Mouse (Mus musculus) gastrocnemius, adult 8-10 months (tissue): ENCODE measurements around the gene Col24a1. TPM values are rescaled to one million over a fixed set of nuclear protein-coding genes. Genes with fewer than 3 reads are reported as not detected.

Experiments
- DNase-seq, 2 experiments: peaks; one replicate each; pipeline ENCODE4 v3.0.0; 2022; ENCODE audit warnings: low spot score in 2 of 2
- total RNA-seq, 4 experiments: library from RNA; stranded (reverse); gene quantifications; 2 replicates each; pipeline ENCODE4 v1.2.4; 2022

Col24a1 gene
- total RNA-seq, 4 experiments from 2014 or later, result 0.63 to 1.2 (median 0.87) TPM

DNA sequence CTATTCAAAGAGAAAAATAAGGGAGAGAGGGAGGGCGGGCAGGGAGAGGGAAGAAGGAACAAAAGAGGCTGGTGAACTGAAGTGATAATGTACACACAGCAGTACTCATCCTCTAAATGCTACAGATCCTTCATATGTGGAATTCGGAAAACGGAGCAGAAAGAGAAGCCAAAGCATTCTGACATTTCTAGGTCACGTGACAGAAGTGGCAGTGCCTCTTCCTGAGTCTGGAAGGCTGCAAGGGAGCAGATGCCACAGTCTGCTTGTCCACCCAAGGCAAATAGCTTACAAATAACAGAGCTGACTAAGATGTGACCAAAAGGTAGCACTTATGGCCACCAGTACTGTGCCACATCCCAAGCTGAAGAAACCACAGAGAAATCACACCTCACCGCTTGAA is 164.8 kb downstream of the Col24a1 start:
- no peak for DNase-seq

DNA sequence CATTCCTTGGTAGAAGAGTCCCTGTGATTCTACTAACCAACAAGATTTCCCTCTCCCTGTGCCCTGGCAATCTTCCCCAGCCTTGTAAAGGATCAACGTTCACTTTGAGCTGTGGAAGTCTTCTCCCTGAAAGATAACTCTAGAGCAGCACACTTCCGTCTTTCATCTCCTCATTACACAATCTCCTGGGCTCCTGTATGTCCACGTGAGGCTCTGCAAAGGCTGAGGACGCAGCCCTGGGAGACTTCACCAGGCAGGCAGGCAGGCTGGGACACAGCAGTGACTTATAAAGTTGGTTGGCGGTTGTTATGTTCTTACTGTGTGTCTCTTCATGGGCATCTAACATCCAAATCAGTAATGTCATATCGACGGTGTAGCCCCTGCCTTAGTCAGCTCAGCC is 170.1 kb downstream of the Col24a1 start:
- DNase-seq, result no peak

DNA sequence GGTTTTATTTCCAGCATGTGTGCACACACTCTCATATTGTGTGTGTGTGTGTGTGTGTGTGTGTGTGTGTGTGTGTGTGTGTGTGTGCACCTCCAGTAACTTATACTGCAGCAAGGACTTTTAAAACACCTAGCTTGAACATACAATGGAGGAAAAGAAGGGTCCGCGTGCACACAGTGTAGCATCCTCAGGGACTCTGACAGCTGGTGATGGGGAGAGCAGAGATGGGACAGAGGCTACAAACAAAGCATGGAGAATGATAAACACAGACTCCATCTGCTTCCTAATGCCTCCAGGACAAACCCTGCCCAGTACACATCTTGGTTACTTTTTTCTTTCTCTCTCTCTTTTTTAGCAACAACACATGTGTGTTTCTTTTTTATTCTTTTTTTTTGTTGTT is 171.5 kb downstream of the Col24a1 start:
- DNase-seq, result no peak

DNA sequence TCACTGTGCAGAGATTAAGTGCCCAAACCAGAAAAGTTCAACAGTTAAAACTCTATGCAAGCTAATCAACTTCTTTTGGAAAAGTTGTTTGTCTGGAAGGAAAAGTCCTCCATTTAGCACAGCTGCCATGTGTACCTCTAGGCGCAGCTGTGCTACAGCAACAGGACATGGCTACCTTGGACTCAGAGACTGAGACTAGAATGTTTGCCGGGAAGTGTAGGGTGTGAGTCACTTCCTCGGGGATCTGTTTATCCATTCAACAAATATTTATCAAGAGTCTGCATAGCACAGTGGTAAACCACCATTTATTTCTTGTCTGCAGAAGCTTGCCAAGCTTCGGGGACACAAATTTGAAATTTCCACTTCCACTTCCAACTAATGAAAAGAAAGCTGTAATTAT is 178.8 kb downstream of the Col24a1 start:
- DNase-seq, result no peak

DNA sequence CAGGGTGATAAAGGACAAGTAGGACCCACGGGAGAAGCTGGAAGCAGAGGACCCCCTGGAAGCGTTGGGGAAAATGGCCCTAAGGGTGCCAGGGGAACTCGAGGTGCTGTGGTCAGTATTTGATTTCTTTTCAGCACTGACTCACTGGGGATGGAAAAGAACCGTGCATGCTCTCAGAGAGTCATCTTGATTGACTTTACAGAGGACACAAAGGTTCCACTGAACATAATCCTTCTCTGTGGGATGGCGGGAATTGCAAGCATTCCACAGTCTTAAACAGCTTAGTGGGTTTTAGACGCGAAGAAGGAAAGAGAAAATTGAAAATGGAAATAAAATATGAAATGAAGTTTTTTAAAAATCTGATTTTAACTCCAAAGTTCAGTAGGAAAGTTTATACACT is 181.9 kb downstream of the Col24a1 start:
- DNase-seq, result no peak

DNA sequence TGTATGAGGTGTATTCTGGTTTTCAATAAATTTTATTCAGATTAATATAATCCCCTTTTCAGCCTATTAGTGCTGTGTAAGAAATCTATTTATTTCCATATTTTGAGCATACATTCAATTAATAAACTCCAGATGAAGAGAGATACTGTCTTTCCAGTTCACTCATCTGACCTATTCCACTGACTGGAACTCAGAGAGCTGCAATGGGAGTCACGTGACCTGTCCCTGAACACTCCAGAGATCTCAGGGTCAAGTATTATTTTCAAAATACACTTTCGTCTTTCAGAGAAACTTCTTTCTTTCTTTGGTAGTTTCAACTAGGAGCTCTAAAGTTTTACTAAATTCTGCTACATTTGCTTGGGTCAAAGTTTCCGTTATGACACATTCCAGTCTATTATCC is 184.4 kb downstream of the Col24a1 start:
- no peak for DNase-seq

DNA sequence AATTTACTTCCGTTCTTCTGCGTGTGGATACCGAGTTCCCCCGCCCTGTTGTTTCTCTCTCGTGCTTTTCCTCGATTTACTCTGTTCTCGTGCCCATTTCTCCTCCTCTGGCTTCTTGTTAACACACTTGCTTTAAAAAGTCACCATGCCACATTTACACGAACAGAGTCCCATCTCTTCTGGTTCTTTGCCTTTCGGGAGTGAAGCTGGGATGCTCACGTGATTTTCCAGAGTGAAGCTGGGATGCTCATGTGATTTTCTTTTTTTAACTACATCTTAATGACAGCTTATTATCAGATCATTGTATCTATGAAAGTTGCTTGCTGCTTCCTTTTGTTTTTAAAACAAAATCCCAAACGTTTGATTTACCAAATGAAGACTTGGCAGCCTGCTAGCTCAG is 184.8 kb downstream of the Col24a1 start:
- no peak for DNase-seq

DNA sequence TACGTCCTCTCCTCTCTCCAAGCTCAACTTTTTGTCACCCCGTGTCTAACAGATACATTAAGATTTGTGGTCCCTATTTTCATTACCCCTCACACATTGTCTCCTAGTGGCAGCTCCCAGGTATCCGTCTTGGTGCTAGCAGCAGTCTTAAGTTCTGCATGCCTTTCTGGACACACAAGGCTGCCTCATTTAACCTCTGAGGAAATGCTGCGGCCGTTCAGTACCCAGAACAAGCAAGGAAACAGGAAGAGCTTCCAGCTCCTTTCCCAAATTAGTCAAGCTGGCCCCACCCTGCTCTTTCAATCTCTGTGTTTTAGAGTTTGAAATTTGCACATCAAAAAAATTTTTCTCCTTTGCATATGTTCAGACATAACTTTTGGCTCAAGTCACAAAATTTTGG is 186.2 kb downstream of the Col24a1 start:
- no peak for DNase-seq

DNA sequence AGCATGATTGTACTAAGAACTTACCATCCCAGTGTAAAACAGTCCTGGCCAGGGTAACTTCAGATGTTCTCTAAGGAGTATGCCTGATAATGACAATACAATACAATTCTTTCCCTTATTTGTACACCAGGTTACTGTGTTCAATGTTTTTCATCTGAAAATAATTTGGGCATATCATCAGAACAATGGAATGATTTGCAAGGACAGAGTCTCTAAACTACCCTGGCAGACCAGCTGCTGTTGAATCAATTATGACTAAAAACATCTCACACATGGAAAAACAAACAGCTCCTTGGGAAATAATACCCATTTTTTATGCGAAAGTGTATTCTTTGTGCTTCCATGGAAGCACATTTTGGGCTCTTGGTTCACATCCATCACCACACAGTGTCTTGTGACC is 198.0 kb downstream of the Col24a1 start:
- DNase-seq, result no peak

DNA sequence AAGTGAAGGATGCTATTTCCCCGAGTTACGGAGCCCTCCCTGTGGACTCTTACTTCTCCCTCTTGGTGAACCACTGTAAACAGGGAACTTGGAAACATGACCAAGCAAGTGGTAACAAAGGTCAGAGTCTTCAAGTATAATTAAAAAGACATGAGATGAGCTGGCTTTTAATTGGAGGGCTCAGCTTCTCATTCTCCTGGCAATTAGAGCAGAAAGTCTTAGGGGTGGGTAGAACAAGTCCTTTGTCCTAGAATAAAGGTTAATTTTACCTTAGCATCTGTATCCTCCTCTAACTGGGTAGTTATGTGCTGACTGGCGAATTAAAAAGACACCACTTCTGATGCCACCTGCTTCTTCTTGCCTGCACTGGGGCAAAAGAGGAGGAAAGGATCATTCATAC is 199.1 kb downstream of the Col24a1 start:
- no peak for DNase-seq

DNA sequence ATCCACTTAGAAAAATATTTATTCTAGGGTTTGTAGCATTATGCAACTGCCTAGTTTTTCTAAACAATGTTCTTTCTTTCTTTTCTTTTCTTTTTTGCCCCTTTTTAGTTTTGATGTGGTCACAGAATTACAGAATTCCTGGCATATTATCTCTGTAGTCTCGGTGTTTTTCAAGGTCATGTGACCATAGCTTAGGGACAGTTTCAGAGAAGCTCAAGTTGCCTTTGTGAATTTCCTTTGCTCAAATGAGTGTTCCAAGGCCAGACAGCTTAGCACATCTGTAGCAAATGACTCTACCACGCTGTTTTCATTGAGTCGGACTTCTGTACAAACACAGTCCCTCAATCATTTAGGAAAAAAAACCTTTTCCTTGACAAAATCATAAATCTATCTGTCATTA is 205.9 kb downstream of the Col24a1 start:
- DNase-seq, result no peak

DNA sequence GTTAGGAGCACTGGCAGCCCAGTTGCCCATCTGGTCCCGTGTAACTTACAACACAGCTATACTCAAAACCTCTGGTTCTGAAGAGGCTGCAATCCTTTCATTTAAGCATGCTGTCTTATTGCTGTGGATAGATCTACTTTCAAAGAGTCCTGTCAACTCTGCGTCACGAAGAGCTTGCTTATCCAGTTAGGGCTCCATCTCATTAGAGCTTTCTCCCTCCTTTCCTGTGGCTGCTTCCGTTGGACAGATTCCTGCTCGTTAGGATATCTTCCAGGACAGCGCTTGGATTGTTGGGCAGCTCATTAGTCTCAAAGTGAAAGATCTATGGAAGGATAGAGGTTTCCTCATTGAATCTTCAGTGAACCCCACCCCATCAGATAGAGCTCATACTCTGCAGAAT is 206.6 kb downstream of the Col24a1 start:
- DNase-seq, result no peak

DNA sequence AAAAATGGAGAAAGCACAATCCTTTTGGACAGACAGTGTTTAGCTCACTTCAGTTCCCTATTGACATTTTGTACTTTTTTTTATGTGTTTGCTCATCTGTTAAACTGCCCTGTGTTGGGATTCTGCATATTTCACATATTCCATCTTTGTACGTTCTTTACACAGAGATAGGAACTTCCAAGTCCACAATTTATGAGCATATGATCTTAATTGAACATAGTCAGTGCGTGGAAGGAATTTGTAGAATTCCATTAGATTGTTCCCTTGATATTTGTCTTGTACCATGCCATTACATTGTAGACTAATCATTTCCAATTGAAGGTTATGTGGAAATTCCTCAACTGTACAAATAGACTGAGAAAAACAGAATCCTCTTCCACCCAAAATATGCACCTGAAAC is 212.6 kb downstream of the Col24a1 start:
- no peak for DNase-seq

DNA sequence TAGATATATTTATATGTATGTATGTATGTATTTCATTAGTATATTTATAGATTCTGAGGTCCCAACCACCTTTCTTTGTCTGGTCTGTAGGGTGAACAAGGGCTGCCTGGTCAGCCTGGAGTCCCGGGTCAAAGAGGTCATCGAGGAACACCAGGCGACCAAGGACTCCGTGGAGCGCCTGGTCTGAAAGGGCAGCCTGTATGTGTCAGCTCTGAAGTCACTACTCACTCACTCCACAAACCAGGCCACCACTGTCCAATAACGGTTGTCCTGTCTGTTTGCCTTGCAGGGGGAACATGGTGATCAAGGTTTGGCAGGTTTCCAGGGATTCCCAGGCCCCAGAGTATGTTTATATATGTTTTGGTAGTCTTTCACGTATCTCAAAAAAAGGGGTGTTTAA is 216.3 kb downstream of the Col24a1 start:
- no peak for DNase-seq

DNA sequence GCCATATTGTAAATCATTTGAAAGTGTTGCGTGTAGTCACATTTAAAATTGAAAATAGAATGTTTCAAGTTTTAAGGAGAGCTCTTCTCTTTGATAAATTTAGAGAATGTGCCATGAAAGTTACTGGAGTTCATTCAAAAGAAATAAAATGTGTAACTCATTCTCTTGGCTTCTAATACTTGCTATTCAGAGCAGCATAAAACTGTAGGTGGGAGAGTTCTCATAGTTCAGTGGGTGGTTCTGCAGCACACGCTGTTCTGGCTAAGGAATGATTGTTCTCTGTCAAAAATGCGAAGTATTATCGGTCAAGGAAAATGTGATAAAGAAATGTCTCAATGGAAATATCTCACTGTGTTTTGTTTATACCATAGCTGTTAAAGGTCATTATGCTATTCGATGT is 221.9 kb downstream of the Col24a1 start:
- no peak for DNase-seq

DNA sequence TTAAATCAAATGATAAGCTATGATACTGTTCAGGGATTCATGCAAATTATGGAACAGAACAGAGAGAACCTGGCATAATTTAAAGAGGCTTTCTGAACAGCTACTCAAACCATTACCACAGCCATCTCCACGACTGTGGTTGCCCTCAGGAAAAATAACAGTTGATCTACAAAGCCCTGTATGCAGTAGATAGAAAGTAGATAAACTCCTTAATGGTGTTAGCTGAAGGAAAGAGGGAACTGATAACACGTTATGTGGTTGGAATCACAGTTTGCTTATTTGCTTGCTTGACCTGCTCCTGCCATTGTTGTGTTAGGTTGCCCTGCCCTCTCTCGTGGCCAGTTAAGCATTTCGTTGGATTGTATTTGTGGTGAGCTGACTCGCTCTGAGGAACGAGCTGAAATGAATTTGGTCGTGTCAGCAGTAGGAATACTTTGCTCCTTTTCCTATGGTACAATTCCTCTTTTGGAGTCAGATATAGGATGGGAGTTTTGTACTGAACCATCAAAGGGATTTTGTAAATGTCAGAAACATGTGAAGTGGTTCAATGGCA is 229.3 kb downstream of the Col24a1 start:
- DNase-seq, result no peak

DNA sequence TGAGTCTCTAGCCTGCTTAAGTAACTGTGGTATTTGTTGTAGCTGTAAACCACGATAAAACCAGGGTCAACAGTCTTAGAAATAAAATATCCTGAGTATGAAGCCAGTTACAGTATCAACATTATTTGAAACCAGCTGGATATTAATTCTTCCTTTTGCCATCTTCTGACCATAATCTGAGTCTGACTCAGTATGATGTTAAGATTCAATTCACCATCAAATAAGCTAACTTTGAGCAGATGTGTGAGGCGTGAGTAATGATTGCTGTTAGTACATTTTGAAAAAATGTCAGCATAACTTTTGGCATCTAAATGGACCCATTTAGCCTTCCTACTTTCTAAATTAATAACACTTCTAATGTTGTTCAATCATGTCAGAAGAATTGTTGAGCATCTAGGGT is 230.0 kb downstream of the Col24a1 start:
- DNase-seq, result no peak

DNA sequence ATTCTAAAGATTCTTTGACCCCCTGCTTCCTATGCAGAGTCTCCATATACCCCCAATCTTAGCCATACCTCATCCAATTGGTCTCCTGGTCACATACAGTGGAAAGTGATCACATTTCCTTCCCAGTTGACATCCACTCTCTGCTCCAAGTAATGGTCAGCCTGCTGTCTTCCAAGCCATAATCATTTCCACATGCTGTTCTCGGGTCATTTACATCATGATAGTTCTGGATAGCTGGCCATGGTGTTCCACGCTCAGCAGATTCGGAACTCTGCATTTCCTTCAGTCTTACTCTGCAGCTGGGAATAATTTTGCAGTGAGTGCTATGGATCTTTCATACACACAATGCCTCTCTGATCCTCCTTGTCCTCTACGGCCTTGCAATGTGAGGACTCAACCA is 233.0 kb downstream of the Col24a1 start:
- DNase-seq, result no peak

DNA sequence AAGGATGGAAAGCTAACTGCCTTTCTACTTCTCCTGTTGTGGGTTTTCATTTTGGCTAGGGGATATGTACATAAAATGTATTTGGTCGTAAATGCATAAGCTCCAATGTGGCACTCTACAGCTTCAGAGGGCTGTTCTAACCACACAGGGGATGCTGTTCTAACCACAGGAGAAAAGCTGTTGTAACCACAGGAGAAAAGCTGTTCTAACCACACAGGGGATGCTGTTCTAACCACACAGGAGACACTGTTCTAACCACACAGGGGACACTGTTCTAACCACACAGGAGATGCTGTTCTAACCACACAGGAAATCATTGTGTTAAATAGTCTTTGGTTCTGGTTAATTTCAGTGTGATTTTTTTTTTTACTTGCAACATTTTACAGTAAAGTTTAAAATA is 245.6 kb downstream of the Col24a1 start:
- no peak for DNase-seq

DNA sequence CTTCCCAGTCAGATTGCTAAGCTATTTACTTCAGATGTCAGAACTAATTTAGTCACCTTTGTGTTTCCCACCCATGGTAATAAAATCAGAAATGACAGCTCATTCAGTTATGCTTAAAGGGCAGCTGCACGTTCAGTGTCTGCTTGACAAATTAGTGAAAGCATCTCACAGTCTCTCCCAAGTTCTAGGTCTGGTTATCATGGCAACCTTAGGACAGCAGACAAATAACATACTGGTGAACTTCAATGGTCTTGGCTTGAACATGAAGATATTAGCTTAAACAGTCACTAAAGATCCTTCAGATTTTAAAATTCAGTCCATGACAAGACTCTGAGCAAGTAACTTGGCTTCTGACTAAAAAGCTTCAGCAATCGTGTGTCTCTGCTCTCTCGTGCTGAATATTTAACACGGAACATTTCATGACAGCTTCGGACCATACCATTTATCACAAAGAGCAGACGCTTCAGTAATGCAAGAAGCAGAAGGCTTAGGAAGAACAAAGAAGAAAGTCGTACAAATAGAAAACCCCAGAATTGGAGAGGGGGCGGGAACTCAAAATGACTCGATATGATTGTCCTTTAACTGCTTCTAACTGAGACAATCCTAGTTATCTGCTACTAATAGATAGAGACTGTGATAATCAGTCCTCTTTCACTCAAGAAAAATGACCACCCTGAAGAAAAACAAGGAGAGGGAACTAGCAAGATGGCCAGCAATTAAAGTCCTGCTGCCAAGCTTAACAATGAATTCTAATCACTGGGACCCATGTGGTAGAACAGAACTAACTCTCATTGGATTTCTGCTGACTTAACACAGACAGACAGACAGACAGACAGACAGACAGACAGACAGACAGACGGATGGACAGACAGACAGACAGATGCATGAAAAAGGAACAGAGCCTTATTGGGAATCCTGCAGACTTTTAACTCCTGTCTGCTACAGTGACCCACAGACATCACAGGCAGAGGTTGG is 256.5 kb downstream of the Col24a1 start:
- DNase-seq, result no peak

DNA sequence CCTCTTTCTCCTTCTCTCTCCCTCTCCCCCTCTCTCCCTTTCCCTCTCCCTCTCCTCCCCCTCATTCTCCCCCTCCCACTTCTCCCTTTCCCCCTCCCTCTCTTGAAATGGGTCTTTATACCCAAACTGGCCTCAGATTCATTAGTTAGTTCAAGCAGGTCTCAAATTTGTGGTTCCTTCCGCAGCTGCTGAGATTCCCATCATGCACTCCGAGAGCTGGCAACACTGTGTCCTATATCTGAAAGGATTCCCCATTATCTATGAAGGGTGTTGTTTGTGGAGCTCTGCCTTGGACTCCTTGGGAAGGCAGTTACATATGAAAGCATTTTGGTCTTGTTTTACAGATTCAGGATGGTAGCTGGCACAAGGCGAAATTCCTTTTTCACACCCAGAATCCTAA is 257.9 kb downstream of the Col24a1 start:
- no peak for DNase-seq

DNA sequence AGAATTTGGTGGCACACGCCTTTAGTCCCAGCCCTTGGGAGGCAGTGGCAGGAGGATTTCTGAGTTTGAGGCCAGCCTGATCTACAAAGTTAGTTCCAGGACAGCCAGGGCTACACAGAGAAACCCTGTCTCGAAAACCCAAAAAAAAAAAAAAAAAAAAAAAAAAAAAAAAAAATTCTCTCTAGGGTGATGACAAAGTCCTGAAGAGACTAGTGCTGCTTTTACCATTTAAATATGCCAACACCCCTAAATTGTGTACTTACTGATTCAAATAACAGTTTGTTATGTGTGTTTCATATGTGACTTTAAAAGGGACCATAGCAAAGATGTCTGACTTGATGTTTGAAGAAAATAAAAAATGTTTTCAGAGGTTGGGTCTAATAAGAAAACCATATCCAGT is 262.1 kb downstream of the Col24a1 start:
- DNase-seq, result no peak

DNA sequence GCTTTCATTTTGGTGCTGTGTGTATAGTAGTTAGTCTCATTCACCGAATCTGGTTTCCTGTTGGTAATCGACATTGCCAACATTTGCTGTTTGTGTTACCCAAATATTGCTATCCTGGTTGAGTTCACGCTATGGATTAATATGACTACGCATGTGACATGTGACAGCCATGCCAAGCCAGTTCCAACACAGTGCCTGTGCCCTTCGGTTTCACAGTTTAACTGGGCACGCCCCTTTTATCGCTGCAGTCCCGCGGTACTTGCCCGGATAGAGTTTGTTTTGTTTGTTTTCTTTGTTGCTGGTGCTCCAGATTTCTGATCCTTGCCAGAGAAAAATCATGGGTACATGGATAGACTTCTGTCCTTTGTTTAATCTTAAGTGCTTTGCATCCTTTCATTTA is 263.9 kb downstream of the Col24a1 start:
- DNase-seq, result no peak
